Mouse (Mus musculus) left cerebral cortex, adult 2 months (tissue): Measurements from ENCODE around the gene Hist1h2an. TPM values are rescaled to one million over a fixed set of nuclear protein-coding genes. Genes with fewer than 3 reads are reported as not detected.
"Not testable (repeated sequence)": the region's sequence is repeated elsewhere in the genome, so short reads cannot be mapped to it uniquely, and the experiment has no call there.

Source experiments
- DNase-seq, 2 experiments: peaks; one replicate each; pipeline ENCODE4 v3.0.0; 2021 to 2022; ENCODE audit warnings: low spot score in 2 of 2, mixed read lengths in 1 of 2; ENCODE audit errors: extremely low spot score in 1 of 2
- H3K27ac ChIP-seq: fragments of 200-600 bp; 2 replicates; pipeline ENCODE4 v1.8.1; 2022
- H3K4me3 ChIP-seq: fragments of 200-600 bp; 2 replicates; pipeline ENCODE4 v1.8.1; 2022
- CTCF ChIP-seq: fragments of 200-600 bp; IDR thresholded peaks from 2 replicates; pipeline ENCODE4 v1.8.1; 2022; ENCODE audit warnings: antibody characterized with exemption, mild to moderate bottlenecking, moderate library complexity
- intact Hi-C: fragments of 180-260 bp; cut with DNase I; formaldehyde crosslinking; loops from one replicate; pipeline ENCODE4 v1.15.1; 2025
- total RNA-seq, 2 experiments: library from RNA; stranded (reverse); gene quantifications; 2 replicates each; pipeline ENCODE4 v1.2.3; 2021

The Hist1h2an gene
- total RNA-seq, 2 experiments from 2014 or later, result 2.7 TPM; not detected in 1

DNA sequence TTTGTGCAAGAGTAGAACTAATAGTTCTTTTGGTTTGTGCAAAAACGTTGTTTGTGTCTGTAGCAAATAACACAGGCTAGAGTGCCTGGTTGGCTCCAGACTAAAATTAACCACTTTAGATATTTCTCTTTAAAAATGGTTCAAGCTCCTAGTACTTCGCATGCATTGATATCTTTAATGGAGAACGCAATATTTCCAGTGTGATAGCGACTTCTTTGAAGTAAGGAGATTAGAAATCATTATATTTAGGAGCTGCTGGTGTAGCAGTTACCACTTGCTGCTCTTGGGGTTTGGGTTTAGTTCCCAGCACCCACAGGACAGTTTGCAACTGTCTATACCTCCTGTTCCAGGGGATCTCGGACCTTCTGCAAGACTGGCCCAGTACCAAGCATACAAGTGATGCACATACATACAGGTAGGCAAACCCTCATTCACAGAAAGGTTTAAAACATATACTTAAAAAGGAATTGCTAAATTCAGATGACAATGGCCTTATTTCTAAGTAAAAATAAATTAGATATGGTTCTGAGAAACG is 5.9 kb downstream of the Hist1h2an start:
- Histone ChIP-seq H3K4me3 (no peak overlapping the region; the same call in 1 of the 2 replicates), H3K27ac (no peak overlapping the region)
- intact Hi-C loops, result loop anchor here (2.0 to 10.0 kb wide), 4 partner anchors 28 to 1914 kb away; partner anchors contain the start of genes Hist1h1e, Hist1h1t, Hist1h2ak and Hist1h2be
- no peak for DNase-seq
- TF ChIP-seq CTCF, result no peak

DNA sequence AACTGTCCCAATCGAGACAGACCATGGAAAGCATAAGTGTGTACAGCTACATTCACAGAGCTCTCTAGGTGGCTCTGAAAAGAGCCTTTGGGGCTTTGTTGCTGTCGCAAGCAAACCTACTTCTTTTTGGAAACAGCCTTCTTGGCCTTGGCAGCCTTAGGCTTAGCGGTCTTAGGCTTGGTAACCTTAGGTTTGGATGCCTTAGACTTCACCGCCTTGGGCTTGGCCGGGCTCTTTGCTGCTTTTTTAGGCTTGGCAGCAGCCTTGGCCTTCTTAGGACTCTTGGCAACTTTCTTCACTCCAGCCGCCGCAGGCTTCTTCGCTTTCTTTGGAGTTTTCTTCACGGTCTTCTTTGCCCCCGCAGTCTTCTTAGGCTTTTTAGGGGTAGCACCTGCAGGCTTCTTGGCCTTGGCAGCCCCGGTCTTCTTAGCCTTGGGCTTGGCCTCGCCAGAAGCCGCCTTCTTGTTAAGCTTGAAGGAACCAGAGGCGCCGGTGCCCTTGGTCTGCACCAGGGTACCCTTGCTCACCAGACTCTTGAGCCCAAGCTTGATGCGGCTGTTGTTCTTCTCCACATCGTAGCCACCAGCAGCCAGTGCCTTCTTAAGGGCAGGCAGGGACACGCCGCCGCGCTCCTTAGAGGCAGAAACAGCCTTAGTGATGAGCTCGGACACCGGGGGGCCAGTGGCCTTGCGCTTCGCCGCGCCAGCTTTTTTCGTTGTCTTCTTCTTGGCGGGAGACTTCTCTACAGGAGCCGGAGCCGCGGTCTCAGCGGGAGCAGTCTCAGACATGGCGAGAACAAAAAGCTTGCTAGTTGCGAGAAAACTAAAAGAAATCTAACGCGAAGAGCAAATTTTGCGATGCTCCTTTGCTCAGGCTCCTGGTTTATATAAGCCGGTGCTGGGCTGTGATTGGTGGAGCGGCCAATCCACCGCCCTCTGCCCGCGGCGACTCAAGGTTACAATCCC is 7.0 kb downstream of the Hist1h2an start, which contains the start of gene Hist1h1b:
Hist1h1b (minus strand) TSS at position 859 of the 965 bp plus-strand sequence.
- H3K27ac ChIP-seq, result peak within 1 kb of the TSS; percentile 89
- no peak for TF ChIP-seq CTCF

GRCm38 (mm10) chr13:21778814-21779766 is 7.9 kb downstream of the Hist1h2an start:
- Histone ChIP-seq H3K27ac (peak overlapping the region; percentile 71; the same call in 1 of the 2 replicates), H3K4me3 (peak overlapping the region; percentile 57)
- intact Hi-C loops, result loop anchor here (2.0 kb wide), 1 partner anchor 56 kb away; the partner anchor contains the start of gene Hist1h2bm
- DNase-seq, result peak; percentile 45 to 58
- no peak for TF ChIP-seq CTCF

More for the DNA sequence above, 7.0 kb downstream of the Hist1h2an start, which contains the start of gene Hist1h1b:
- peak; percentile 53 to 69 for DNase-seq
- H3K4me3 ChIP-seq, result peak within 1 kb of the TSS; percentile 57
- intact Hi-C loops, result loop anchor here (2.0 to 10.0 kb wide), 5 partner anchors 27 to 1915 kb away; partner anchors contain the start of genes Hist1h1e, Hist1h1t, Hist1h2ak and Hist1h2be

DNA sequence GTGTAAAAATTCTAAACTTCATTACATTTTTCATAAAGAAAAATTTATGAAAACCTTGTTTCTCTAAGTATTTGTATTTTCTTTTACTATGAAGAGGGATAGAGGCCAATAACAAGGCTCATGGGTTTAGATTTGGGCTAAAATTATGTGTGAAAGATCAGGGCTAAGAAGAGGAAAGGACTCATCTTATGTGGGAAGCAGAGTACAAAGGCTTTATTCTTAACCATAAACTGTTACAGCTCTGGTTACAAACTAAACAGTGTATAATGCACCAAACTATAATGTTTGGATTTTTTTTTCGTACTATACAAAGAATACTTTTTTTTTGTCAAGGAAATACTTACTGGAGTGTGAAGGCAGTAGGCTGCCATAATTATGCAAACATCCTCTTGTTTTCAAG is 31.3 kb downstream of the Hist1h2an start:
- intact Hi-C loops, result loop anchor here (10.0 kb wide), 2 partner anchors 289 to 1939 kb away; partner anchors contain the start of genes Hist1h1t, Hist1h2ag, Hist1h2bj and Hist1h4c
- TF ChIP-seq CTCF, result no peak
- DNase-seq, result no peak
- Histone ChIP-seq H3K27ac (no peak overlapping the region), H3K4me3 (no peak overlapping the region)

- not testable (repeated sequence) for DNase-seq, H3K27ac ChIP-seq
- intact Hi-C loops, result loop anchor here (5.0 to 10.0 kb wide), 3 partner anchors 290 to 1998 kb away; partner anchors contain the start of genes Hist1h1t, Hist1h2ab, Hist1h2ag and Hist1h2bj
- H3K4me3 ChIP-seq, result peak overlapping the region; percentile 50
Observed at GRCm38 (mm10) chr13:21754294-21755001, 32.6 kb downstream of the Hist1h2an start.

DNA sequence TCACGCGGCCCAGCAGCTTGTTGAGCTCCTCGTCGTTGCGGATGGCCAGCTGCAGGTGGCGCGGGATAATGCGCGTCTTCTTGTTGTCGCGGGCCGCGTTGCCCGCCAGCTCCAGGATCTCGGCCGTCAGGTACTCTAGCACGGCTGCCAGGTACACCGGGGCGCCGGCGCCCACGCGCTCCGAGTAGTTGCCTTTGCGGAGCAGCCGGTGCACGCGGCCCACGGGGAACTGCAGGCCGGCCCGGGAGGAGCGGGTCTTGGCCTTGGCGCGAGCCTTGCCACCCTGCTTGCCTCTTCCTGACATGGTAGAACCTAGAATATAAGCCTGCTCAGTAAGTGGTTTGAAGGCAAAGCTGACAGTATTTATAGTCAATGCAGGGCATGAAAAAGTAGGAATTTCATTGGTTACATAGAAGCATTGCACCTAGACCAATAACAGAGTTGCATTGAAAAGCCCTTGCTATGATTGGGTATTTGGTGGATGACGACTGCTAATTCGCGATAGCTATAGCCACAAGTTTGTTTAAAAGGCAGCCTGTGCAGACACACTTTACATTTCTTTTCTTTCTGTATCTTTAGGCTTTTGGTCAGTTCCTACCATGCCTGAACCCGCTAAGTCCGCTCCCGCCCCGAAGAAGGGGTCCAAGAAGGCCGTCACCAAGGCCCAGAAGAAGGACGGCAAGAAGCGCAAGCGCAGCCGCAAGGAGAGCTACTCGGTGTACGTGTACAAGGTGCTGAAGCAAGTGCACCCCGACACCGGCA is 33.3 kb downstream of the Hist1h2an start, which contains the start of the genes Hist1h2ak and Hist1h2bn:
Hist1h2ak (minus strand) TSS at position 304 of the 762 bp plus-strand sequence.
Hist1h2bn (plus strand) TSS at position 600 of the 762 bp plus-strand sequence.
- Histone ChIP-seq H3K4me3 (peak within 1 kb of the TSS; percentile 50), H3K27ac (peak within 1 kb of the TSS; percentile 80)
- peak; percentile 50 to 69 for DNase-seq
- intact Hi-C loops, result loop anchor here (2.0 to 10.0 kb wide), 5 partner anchors 27 to 1999 kb away; partner anchors contain the start of genes Hist1h1b, Hist1h1e, Hist1h1t and Hist1h2ab

GRCm38 (mm10) chr13:21753051-21753523 is 33.9 kb downstream of the Hist1h2an start:
- intact Hi-C loops, result loop anchor here (2.0 to 10.0 kb wide), 5 partner anchors 28 to 1999 kb away; partner anchors contain the start of genes Hist1h1b, Hist1h1e, Hist1h1t and Hist1h2ab
- Histone ChIP-seq H3K27ac (peak overlapping the region; percentile 80), H3K4me3 (peak overlapping the region; percentile 50)
- DNase-seq, result no peak
- TF ChIP-seq CTCF, result no peak

DNA sequence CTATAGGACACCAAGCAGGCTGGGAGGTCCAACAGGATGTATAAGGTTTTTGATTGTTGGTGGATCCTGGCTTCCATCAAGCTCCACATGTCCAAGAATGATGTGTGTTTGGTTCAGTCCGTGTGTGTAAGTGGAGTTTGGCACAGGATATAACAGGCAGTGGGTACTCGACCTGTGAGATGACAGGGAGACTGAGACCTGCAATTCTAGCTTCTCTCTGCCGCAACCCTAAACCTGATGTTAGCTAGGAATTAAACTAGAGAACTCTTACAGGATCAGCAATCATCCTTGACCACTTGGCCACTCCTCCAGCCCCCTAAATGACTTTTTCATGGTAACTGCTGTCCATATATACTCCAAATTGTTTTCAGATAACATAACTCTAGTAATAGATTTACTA is 34.7 kb downstream of the Hist1h2an start:
- intact Hi-C loops, result loop anchor here (2.0 to 10.0 kb wide), 5 partner anchors 28 to 2000 kb away; partner anchors contain the start of genes Hist1h1b, Hist1h1e, Hist1h1t and Hist1h2ab
- no peak for DNase-seq
- Histone ChIP-seq H3K27ac (no peak overlapping the region), H3K4me3 (no peak overlapping the region)
- no peak for TF ChIP-seq CTCF

- DNase-seq, result no peak
- intact Hi-C loops, result loop anchor here (2.0 to 10.0 kb wide), 6 partner anchors 29 to 2000 kb away; partner anchors contain the start of genes Hist1h1b, Hist1h1e, Hist1h1t and Hist1h2ab
- TF ChIP-seq CTCF, result no peak
Observed at GRCm38 (mm10) chr13:21751827-21752226, 35.2 kb downstream of the Hist1h2an start.

More at GRCm38 (mm10) chr13:21751827-21752226, 35.2 kb downstream of the Hist1h2an start:
- Histone ChIP-seq H3K4me3 (no peak overlapping the region), H3K27ac (no peak overlapping the region)
